Mouse (Mus musculus): ENCODE data around the gene Ndufb2.

The Ndufb2 gene

DNA sequence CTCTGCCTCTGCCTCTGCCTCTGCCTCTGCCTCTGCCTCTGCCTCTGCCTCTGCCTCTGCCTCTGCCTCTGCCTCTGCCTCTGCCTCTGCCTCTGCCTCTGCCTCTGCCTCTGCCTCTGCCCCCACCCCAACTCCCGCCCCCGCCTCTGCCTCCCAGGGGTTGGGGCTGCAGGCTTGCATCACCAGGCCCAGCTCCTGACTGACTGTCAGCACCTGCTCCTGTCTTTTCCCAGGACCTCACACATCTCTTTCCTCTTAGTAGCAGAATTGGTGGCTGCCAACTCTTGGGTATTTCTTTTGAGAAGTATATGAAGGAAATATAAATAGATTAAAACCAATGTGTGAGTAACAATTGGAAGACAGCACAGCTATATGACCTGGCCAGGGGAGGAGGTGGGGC is 11.8 kb upstream of the Ndufb2 start:
- no peak for DNase-seq (ENCODE audit: low read depth)

DNA sequence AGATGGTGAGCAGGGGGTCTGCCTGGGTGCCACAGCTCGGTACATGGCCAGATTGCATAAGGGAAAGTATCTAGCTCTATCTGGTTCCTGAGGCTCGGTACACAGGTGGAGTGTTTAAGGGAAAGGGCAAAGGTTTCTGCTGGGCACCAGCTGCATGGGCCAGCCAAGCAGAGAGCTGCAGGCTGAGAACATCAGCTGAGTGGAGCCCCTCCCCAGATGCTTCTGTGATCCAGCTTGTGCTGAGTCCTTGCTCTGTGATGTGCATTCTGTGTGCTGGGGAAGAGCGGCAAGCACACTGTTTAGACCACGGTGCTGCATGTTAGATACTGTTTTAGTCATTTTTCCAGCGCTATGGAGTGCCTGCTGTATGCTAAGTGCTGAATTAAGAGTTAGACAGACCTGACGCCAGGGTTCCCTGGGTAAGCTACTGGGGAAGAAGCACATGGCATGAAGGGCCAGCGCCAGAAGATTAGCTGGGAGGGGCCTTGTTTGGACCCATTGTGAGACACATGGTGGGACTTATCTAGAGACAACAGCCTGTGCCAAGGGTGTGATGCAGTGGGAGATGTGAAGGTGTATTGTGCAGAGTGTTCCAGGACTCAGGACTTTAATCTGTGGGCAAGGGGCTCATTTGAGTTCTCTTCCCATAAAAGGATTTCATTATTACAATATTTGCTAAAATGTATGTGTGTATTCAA is 11.1 kb upstream of the Ndufb2 start:
- DNase-seq (ENCODE audit: low read depth) = no peak

- DNase-seq (ENCODE audit: low read depth) = no peak
These were observed 6.9 kb upstream of the Ndufb2 start, which contains the start of gene Gm42420 for GRCm38 (mm10) chr6:39585517-39585916. Gene Gm42420 (plus strand): TSS chr6:39585753.

- DNase-seq (ENCODE audit: low read depth) = no peak
These were observed 893 bp upstream of the Ndufb2 start for GRCm38 (mm10) chr6:39591481-39591880.

DNA sequence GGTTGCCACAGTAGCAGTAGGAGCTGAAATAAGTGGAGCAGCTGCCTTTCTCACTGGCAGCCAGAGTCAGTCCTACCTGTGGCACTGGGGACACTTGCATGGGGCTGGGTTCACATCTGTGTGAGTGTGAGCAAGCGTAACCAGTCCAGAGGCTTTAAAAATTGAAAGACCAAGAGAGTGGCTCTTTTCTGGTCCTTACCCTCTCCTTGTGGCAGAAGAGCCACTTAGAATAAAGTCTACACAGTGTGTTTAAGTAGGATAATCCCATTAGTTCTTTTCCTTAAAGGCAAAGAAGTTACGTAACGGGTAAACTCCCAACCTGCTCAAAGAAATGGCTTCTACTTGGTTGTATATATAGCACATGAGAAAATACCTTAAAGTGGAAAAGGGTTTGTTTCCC is 8.5 kb downstream of the Ndufb2 start:
- DNase-seq (ENCODE audit: low read depth) = no peak

- DNase-seq (ENCODE audit: low read depth) = no peak
These were observed 9.5 kb downstream of the Ndufb2 start for GRCm38 (mm10) chr6:39601828-39602227.

DNA sequence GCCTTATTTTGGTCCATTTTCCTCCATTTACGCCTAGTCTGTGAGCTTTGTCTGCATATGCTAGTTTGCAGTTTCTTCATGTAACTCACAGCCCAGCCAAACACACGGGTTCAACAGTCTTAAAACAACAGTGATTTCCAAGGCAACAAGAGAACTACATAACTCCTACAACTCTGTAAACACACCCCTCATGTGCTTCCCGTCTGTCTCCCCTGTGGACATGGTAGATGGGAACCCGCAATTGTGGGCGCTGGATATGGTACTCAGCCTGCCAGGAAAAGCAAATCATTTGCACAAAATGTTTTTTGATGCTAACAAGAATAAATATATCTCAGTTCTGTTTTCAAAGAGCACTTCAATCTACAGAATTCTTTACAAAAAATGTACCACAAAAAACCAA is 12.2 kb downstream of the Ndufb2 start:
- DNase-seq (ENCODE audit: low read depth) = no peak

DNA sequence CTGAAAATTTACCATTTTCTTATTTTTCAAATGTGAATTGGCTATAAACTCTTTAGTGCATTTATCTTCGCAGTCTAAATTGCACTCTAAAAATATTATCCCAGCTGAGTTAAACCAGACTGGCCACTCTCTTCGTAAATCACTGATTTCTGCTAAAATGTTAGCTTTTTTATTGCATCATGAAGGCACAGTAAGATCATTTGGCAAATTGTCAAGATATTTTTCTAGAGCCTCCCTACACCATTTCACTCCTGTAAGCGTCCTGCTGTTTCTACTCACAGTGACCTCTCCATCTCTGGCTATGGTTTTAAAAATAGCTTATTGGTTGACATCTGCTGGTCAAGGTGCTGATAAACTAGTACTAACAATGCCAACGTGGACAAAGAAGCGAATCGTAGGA is 13.7 kb downstream of the Ndufb2 start:
- DNase-seq (ENCODE audit: low read depth) = no peak

DNA sequence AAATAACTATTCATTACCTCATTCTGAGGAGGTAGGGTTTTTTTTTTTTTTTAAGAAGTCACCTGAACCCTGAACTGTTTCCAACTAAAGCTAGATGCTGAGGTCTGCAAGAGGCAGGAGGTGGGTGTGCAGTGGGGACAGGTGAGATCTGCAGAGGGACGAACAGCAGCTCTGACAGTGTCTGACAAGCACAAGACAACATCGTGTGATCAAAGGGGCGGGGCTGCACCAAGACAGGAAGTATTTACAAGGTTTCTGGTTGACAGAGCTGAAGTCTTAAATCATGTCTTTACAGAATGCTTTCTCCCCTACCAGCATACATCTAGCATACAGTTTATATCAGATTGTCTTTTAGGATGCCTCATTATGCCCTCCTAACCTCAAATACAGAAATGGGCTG is 14.5 kb downstream of the Ndufb2 start:
- no peak for DNase-seq (ENCODE audit: low read depth)

DNA sequence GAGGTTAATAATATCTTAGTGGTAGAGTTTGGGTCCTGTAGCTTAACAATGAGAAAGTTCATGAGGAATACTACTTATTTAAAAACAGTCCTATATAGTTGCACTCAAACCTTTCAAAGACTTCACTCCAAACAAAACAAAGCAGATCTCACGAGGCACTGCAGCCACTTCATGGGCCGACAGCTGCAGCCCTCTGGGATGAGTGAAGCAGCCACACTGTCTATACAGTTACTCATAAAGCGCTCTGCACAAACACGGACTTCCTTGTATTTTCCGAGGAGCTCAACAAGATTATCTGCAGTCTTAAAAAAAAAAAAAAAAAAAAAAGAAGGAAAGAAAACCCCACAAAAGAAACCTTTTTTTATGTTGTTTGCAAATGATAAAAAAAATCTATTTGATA is 15.0 kb downstream of the Ndufb2 start:
- no peak for DNase-seq (ENCODE audit: low read depth)

DNA sequence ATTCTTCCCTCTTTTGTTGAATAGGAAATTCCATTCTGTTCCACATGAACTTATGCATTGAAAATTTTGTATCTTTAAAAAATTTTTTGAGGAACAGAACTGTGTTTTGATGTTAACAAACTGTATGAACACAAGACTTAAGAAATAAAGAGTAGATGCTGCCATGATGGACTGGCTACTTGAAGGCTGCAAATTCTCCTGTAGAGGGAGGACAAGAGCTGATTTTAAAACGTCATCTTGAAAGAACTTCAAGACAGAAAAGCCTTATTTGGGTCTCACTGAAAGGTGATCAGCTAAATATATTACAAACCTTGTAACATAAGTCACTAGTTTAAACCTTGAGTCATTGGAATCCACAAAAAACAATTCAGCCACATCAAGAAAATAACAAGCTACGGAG is 17.8 kb downstream of the Ndufb2 start:
- no peak for DNase-seq (ENCODE audit: low read depth)

- no peak for DNase-seq (ENCODE audit: low read depth)
These were observed 18.9 kb downstream of the Ndufb2 start for GRCm38 (mm10) chr6:39611296-39611695.

All from c-Kit-positive CD71-negative TER-119-negative erythroid progenitor cells, embryonic 14.5 days (primary cell).